Mouse (Mus musculus): ENCODE data around the gene Igfn1.

GRCm38 (mm10) chr1:136010247-136010646 lies 4.1 kb upstream of the Igfn1 start:
- TF ChIP-seq IRF4 (IDR thresholded peaks at IDR 0.05; ENCODE audit: low read depth, low read length) (no peak), CTCF (conservative IDR thresholded peaks at IDR 0.05 in 1 of 2, IDR thresholded peaks at IDR 0.05 in 1 of 2; ENCODE audit: low read depth in 2 of 2, low read length in 2 of 2) (no peak), USF2 (conservative IDR thresholded peaks at IDR 0.05; ENCODE audit: low read depth, low read length) (no peak), RAD21 (IDR thresholded peaks at IDR 0.05; ENCODE audit: low read depth, low read length) (no peak), BHLHE40 (IDR thresholded peaks at IDR 0.05; ENCODE audit: low read depth, low read length) (no peak), USF1 (IDR thresholded peaks at IDR 0.05; ENCODE audit: low read depth, low read length) (no peak)

All from CH12.LX (cell line).